Mouse (Mus musculus) lung, adult 2 months (tissue): ENCODE results near the gene Gm340. TPM values are rescaled to one million over a fixed set of nuclear protein-coding genes. Genes with fewer than 3 reads are reported as not detected.

Experiments
- DNase-seq: peaks from one replicate; pipeline ENCODE4 v3.0.0; 2022
- H3K4me1 ChIP-seq: fragments of 200-500 bp; 2 replicates; pipeline ENCODE4 v1.6.1; 2011; ENCODE audit warnings: low read length; ENCODE audit not compliant: control insufficient read depth, insufficient read depth
- H3K4me3 ChIP-seq: fragments of 200-500 bp; replicated peaks from 2 replicates; pipeline ENCODE3; 2011; ENCODE audit warnings: low read depth, mild to moderate bottlenecking, control low read depth, low read length; ENCODE audit errors: extremely low read depth
- CTCF ChIP-seq: fragments of 200-500 bp; IDR thresholded peaks from 2 replicates; pipeline ENCODE4 v1.5.1; 2011; ENCODE audit warnings: mild to moderate bottlenecking, low read length, control low read depth; ENCODE audit not compliant: insufficient read depth
- POLR2A ChIP-seq: fragments of 200-500 bp; IDR thresholded peaks from 2 replicates; pipeline ENCODE4 v1.6.1; 2011; ENCODE audit warnings: low read depth, mild to moderate bottlenecking, control low read depth, low read length, borderline replicate concordance; ENCODE audit errors: extremely low read depth
- WGBS: fragments of 180-500 bp; shearing (Covaris S2); methylation state at CpG from one replicate; pipeline ENCODE4 v1.1.7; 2018; 5-methylcytosine and 5-hydroxymethylcytosine counted together
- polyA plus RNA-seq: library from polyadenylated mRNA; depleted of rRNA; stranded (reverse); fragments of >200 nt; gene quantifications from 2 replicates; pipeline ENCODE4 v1.2.3, GENCODE M21; 2012

Gene Gm340
- polyA plus RNA-seq, 1 experiment = 1.3 TPM

DNA sequence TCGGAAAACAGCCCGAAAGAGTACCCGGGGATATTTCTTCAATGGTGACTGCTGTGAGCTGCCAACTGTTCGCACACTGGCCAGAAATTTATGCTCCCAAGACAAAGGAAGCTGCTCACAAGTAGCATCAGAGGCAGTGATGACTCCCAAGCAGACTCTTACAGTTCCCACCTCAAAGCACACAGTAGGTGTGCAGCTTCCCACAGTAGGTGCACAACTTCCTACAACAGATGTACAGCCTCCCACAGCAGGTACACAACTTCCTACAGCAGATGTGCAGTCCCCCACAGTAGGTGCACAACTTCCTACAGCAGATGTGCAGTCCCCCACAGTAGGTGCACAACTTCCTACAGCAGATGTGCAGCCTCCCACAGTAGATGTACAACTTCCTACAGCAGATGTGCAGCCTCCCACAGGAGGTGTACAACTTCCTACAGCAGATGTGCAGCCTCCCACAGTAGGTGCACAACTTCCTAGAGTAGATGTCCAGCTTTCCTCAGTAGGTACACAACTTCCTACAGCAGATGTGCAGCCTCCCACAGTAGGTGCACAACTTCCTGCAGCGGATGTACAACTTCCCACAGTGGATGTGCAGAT lies 846 bp downstream of the Gm340 start:
- TF ChIP-seq POLR2A = no peak
- TF ChIP-seq CTCF = no peak
- 95% methylated on average over 5 of the region's 5 CpGs for WGBS
- DNase-seq = no peak
- Histone ChIP-seq H3K4me1 (no peaks in the 10 kb centered on the region), H3K4me3 (no peak overlapping the region)

DNA sequence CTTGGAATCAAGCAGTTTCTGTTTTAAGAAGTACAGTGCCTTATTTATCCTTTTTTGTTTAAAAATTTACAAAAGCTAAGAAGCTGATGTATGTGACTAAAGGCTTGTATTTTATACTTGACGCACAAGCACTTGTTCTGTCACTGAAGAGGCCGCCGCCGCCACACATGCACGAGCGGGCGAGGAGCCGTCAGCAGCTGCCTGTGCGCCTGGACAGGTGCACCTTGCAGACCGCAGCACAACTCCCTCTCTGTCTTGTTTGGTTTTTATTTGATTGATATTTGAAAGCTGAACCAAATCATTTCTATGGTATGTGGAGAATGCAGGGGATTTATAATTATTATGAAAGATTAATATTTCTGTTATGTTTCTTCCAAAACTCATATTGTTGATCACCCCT lies 4.6 kb downstream of the Gm340 start:
- Histone ChIP-seq H3K4me3 (no peak overlapping the region), H3K4me1 (no peaks in the 10 kb centered on the region)
- no peak for DNase-seq
- no peak for TF ChIP-seq POLR2A
- no peak for TF ChIP-seq CTCF
- 85% methylated on average over 10 of the region's 10 CpGs for WGBS

DNA sequence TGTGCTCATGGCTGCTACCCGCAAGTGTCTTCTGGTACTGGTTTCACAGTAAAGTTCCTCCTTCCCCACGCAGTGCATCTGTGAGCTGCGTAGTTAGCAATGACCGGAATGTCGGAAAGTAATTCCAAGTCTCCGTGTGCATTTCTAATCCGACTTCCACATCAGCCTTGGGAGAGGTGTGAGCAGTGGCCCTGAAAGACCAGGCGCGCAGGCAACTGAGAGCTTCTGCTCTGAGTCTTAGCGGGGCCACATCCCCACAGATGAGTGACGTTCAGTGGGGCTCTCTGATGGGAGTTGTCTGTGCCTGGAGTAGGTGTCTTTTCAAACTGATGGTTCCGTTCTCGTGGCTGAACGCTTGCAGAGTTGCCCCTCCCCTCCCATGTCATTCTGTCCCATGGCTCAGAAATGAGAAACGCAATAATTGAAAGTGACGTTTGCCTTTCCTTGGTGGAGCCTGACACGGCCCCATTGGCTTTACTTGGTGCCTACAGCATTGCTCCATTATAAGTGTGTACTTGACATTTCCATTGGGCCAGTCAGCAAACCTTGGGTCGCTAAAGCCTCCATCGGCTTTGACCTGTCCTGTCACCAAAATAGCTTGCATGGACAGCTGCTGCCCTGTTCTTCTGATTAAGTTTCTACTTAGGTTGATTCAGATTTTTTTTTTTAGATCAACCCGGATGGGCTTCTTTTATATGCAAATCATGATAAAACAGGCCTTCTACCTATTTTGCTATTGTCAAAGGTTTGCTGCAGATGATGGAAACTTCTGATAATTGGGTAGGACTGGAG lies 5.5 kb downstream of the Gm340 start:
- no peak for DNase-seq
- Histone ChIP-seq H3K4me1 (no peaks in the 10 kb centered on the region), H3K4me3 (no peak overlapping the region)
- WGBS = 90% methylated on average over 20 of the region's 20 CpGs
- TF ChIP-seq CTCF (no peak), POLR2A (no peak)

DNA sequence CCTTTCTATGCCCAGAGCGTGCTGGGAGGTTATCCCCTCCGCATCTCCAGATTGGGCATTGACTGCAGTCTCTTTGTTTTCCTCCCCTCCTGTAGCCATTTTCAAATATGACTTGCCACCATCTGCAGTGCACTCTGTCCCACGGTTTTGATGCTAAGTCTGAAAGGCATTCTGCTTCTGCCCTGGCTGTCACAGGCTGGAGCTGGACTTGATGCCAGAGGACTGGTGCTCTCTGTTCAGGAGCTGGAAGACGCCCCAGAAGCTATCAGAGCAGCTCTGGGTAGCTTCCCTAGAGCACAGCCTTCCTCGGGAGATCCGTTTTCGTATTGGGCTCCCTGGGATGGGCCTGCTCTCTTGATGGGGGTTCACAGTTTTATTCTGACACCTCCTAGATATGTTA lies 6.9 kb downstream of the Gm340 start:
- TF ChIP-seq POLR2A (no peak), CTCF (no peak)
- 84% methylated on average over 7 of the region's 7 CpGs for WGBS
- Histone ChIP-seq H3K4me1 (no peaks in the 10 kb centered on the region), H3K4me3 (no peak overlapping the region)
- DNase-seq = no peak

DNA sequence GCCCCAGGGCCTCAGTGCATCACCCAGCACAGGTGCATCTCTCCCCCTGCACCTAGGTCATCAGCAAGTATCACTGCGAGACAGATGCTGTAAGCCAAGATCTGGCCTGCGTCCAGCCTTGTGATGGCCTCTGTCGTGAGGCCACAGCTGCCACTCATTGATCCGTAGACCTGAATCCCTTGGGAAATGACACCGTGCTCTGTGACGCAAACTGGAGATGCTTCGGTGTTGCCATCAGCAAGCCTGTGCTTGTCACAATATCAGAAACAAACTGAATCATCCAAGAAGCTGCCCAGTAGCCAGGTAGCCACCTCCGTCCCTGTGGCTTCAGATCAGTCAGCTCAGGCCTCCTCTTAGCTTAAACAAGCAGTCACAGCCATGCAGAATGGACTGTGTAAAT lies 7.5 kb downstream of the Gm340 start:
- WGBS = 86% methylated on average over 8 of the region's 8 CpGs
- H3K4me1 ChIP-seq = no peaks in the 10 kb centered on the region
- DNase-seq = no peak
- no peak for TF ChIP-seq POLR2A
- TF ChIP-seq CTCF = no peak
- no peak overlapping the region for H3K4me3 ChIP-seq

DNA sequence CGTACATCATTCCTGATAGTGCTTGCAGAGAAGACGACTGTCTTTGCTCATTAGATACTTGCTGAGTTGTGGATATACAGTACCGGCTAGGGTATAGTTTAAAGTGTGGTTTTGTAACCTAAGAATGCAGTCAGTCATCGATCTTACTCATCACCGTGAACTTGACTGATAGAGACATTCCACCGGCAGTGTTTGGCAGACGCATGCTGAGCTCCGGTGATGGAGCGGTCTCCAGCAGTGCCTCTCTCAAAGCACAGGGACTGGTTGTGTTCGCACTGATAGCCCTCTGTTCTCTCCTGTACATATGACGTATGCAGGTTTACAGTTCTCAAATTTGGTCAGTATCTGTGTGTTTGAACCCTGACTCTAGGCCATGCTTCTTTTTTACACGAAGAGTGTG lies 9.6 kb downstream of the Gm340 start:
- no peaks in the 10 kb centered on the region for H3K4me1 ChIP-seq
- 72% methylated on average over 12 of the region's 12 CpGs for WGBS
- no peak for TF ChIP-seq CTCF
- TF ChIP-seq POLR2A = no peak

DNA sequence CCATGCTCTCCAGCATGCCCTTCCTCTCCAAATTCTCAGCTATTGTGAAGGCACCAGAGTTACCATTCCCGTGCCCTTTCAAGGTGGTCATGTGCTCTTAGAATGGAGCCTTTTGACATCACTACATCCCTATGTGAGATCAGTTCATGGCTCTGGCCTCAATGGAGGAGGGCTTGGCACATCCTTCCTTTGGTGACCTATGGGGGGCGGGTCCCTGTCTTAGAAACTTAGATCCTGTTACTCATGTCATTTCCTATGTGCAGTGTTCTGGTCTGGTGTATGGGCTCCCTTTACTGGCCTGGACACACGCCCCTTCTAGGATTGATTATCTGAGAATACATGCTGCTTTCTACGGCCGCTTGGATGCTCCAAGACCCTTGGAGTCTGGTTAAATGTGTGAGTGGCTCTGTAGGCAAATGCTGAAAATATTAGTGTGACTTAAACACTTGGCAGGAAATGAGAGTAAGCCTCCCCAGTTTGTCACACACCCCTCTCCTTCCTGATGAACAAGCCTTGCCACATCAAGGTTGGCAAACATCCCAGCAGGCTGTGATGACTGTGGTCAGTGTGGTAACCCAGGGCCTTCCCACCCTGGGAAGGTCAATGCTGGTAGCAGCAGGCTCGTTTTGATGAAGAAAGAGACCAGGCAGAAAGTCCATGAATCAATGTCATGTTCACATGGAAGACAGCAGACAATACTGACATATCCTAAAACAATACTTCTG lies 15.2 kb downstream of the Gm340 start:
- no peak for TF ChIP-seq CTCF
- no peak for TF ChIP-seq POLR2A
- DNase-seq = peak; percentile 43
- H3K4me1 ChIP-seq = peaks cover 7% of the 10 kb centered on the region; the same call in 1 of the 2 replicates
- H3K4me3 ChIP-seq = no peak overlapping the region
- 35% methylated on average over 6 of the region's 6 CpGs for WGBS

More for the DNA sequence above, 9.6 kb downstream of the Gm340 start:
- no peak overlapping the region for H3K4me3 ChIP-seq
- DNase-seq = no peak

DNA sequence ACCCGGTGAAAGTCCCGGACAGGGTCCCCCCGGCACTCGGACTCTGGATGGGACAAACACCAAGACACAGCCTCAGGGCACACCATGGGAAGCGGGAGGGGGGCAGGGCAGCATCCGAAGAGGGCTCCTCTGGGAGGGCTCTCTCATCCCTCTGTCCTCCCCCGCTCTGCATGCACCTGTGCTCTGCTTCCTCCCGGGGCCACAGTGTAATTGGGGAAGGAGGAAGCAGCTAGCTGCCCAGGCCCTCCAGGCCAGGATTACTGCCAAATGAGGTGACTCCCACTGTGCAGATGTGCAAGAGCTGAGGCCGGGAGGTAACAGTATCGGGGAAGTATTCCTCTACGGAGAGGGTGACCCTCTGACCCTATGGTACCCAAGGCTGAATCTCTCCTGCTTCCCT lies 18.5 kb downstream of the Gm340 start:
- DNase-seq = no peak
- H3K4me3 ChIP-seq = no peak overlapping the region
- TF ChIP-seq POLR2A = no peak
- no peak for TF ChIP-seq CTCF
- peaks cover 7% of the 10 kb centered on the region; the same call in 1 of the 2 replicates for H3K4me1 ChIP-seq
- WGBS = 60% methylated on average over 11 of the region's 11 CpGs

DNA sequence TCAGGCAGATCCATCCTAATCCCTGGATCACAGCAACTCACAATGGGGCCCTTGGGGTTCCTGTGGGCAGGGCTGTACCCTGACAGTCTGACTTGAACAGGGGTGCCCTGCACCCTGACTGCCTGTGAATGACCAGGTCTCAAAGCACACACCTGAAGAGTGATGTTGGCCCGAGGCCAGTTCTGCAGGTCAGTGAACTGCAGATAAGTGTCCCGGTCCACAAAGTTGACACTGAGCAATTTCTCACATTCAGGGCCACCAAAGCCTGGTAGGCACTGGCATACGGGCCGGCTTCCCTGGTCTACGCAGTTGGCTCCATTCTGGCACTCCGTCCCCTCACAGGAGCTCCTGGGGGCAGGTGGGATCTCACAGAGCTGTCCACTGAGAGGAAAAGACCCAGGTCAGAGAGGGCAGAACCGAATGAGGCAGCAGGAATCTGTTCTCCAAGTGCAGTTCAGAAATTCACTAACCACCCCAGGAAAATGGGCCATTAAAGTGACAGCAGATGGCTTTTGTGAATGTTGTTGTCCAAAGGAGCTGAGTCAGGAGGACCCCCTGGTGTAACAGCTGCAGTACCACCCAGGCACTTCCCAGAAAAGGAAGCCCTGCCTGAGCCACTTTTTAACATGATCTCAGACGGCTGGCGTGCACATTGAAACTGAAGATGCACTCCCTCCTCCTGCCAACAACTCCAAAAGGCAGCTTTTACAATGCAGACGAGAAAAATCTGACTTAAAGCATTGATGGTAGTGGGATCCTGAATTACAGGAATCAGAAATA lies 24.2 kb downstream of the Gm340 start:
- TF ChIP-seq POLR2A (no peak), CTCF (no peak)
- H3K4me1 ChIP-seq = no peaks in the 10 kb centered on the region
- no peak for DNase-seq
- WGBS = 75% methylated on average over 10 of the region's 10 CpGs
- H3K4me3 ChIP-seq = no peak overlapping the region
